Mouse (Mus musculus) heart, adult 2 months (tissue): Measurements from ENCODE around the gene Srp54a. TPM values are rescaled to one million over a fixed set of nuclear protein-coding genes. Genes with fewer than 3 reads are reported as not detected.
A peak's percentile ranks its signal among the peaks of the same experiment; 100 is the strongest.

Experiments
- DNase-seq, 2 experiments: peaks; one replicate each; pipeline ENCODE4 v3.0.0; 2021
- H3K27ac ChIP-seq: fragments of 200-600 bp; 2 replicates; pipeline ENCODE4 v1.8.1; 2022
- H3K27me3 ChIP-seq: fragments of 200-500 bp; 2 replicates; pipeline ENCODE4 v1.6.1; 2012; ENCODE audit warnings: mild to moderate bottlenecking, low read length, inconsistent platforms, mixed read lengths; ENCODE audit not compliant: control insufficient read depth, insufficient read depth
- H3K36me3 ChIP-seq: fragments of 200-500 bp; 2 replicates; pipeline ENCODE4 v1.6.1; 2012; ENCODE audit warnings: low read length, inconsistent platforms; ENCODE audit not compliant: control insufficient read depth, insufficient read depth
- H3K4me1 ChIP-seq: fragments of 200-500 bp; 2 replicates; pipeline ENCODE4 v1.6.1; 2011; ENCODE audit warnings: low read length; ENCODE audit not compliant: control insufficient read depth, insufficient read depth
- H3K4me3 ChIP-seq: fragments of 200-600 bp; 2 replicates; pipeline ENCODE4 v1.8.1; 2022
- H3K79me2 ChIP-seq: fragments of 200-500 bp; replicated peaks from 2 replicates; pipeline ENCODE4 v1.6.1; 2012; ENCODE audit warnings: mild to moderate bottlenecking, inconsistent platforms, low read length, moderate library complexity, mixed read lengths; ENCODE audit not compliant: control insufficient read depth, insufficient read depth
- H3K9ac ChIP-seq: fragments of 200-500 bp; 2 replicates; pipeline ENCODE4 v1.6.1; 2012; ENCODE audit warnings: low read depth, mild to moderate bottlenecking, control low read depth, inconsistent platforms, low read length, mixed read lengths
- CTCF ChIP-seq: fragments of 200-600 bp; IDR thresholded peaks from 2 replicates; pipeline ENCODE4 v1.8.1; 2022; ENCODE audit warnings: antibody characterized with exemption, mild to moderate bottlenecking, moderate library complexity
- EP300 ChIP-seq: fragments of 200-500 bp; IDR thresholded peaks from 2 replicates; pipeline ENCODE4 v1.6.1; 2011; ENCODE audit warnings: low read depth, low read length, control low read depth; ENCODE audit not compliant: insufficient read depth
- POLR2A ChIP-seq: fragments of 200-500 bp; IDR thresholded peaks from 2 replicates; pipeline ENCODE4 v1.6.1; 2011; ENCODE audit warnings: mild to moderate bottlenecking, low read depth, low read length, control low read depth; ENCODE audit not compliant: insufficient read depth
- WGBS: fragments of 180-500 bp; shearing (Covaris S2); methylation state at CpG from one replicate; pipeline ENCODE4 v1.1.7; 2018; 5-methylcytosine and 5-hydroxymethylcytosine counted together
- intact Hi-C: fragments of 180-260 bp; cut with DNase I; formaldehyde crosslinking; loops from one replicate; pipeline ENCODE4 v1.15.1; 2025
- polyA plus RNA-seq: library from polyadenylated mRNA; depleted of rRNA; stranded (reverse); fragments of >200 nt; gene quantifications from 2 replicates; pipeline ENCODE4 v1.2.3, GENCODE M21; 2012
- total RNA-seq, 2 experiments: library from RNA; stranded (reverse); gene quantifications; 2 replicates each; pipeline ENCODE4 v1.2.3; 2021

Srp54a gene
- total and polyA plus RNA-seq, 3 experiments = 14.7 to 99.9 (median 89.7) TPM

GRCm38 (mm10) chr12:55054551-55055241, 25.4 kb upstream of the Srp54a start:
- intact Hi-C loops = no loop called here
- H3K9ac ChIP-seq = no peak overlapping the region
- H3K79me2 ChIP-seq = no peaks in the 10 kb centered on the region
- H3K4me1 ChIP-seq = peaks cover 2% of the 10 kb centered on the region; the same call in 1 of the 2 replicates
- H3K4me3 ChIP-seq = no peak overlapping the region
- H3K36me3 ChIP-seq = peaks cover 11% of the 10 kb centered on the region
- 94% methylated on average over 2 of the region's 2 CpGs for WGBS
- H3K27ac ChIP-seq = no peak overlapping the region
- H3K27me3 ChIP-seq = no peaks in the 10 kb centered on the region
- no peak for DNase-seq
- TF ChIP-seq EP300 (no peak), POLR2A (no peak), CTCF (no peak)

GRCm38 (mm10) chr12:55056703-55057102, 23.4 kb upstream of the Srp54a start:
- H3K36me3 ChIP-seq = peaks cover 14% of the 10 kb centered on the region
- TF ChIP-seq POLR2A (no peak), EP300 (no peak), CTCF (no peak)
- no peak overlapping the region for H3K27ac ChIP-seq
- H3K79me2 ChIP-seq = no peaks in the 10 kb centered on the region
- no peak for DNase-seq
- 38% methylated on average over 2 of the region's 2 CpGs for WGBS
- peaks cover 4% of the 10 kb centered on the region; the same call in 1 of the 2 replicates for H3K4me1 ChIP-seq
- no peak overlapping the region for H3K9ac ChIP-seq
- H3K4me3 ChIP-seq = no peak overlapping the region
- intact Hi-C loops = no loop called here
- no peaks in the 10 kb centered on the region for H3K27me3 ChIP-seq

- Histone ChIP-seq H3K27me3 (no peaks in the 10 kb centered on the region), H3K4me3 (no peak overlapping the region), H3K79me2 (no peaks in the 10 kb centered on the region), H3K9ac (no peak overlapping the region), H3K4me1 (peaks cover 4% of the 10 kb centered on the region; the same call in 1 of the 2 replicates), H3K36me3 (peaks cover 14% of the 10 kb centered on the region), H3K27ac (peak overlapping the region; percentile 58)
- peak in 1 of 2 experiments; percentile 29 for DNase-seq
- intact Hi-C loops = no loop called here
- TF ChIP-seq CTCF = no peak
- no peak for TF ChIP-seq POLR2A
- no peak for TF ChIP-seq EP300
- 49% methylated on average over 6 of the region's 6 CpGs for WGBS
Measured at GRCm38 (mm10) chr12:55058865-55059615, 21.0 kb upstream of the Srp54a start.

- peaks cover 4% of the 10 kb centered on the region; the same call in 1 of the 2 replicates for H3K4me1 ChIP-seq
- no peak overlapping the region for H3K9ac ChIP-seq
- no peak for DNase-seq
- H3K4me3 ChIP-seq = no peak overlapping the region
- peaks cover 14% of the 10 kb centered on the region for H3K36me3 ChIP-seq
- H3K27me3 ChIP-seq = no peaks in the 10 kb centered on the region
- peak overlapping the region; percentile 58 for H3K27ac ChIP-seq
- no peaks in the 10 kb centered on the region for H3K79me2 ChIP-seq
- 22% methylated on average over 3 of the region's 3 CpGs for WGBS
- intact Hi-C loops = no loop called here
- no peak for TF ChIP-seq EP300
- TF ChIP-seq POLR2A = no peak
- no peak for TF ChIP-seq CTCF
Measured at GRCm38 (mm10) chr12:55059812-55060211, 20.2 kb upstream of the Srp54a start.

- DNase-seq = no peak
- TF ChIP-seq CTCF (no peak), EP300 (no peak), POLR2A (no peak)
- H3K36me3 ChIP-seq = peaks cover 14% of the 10 kb centered on the region
- intact Hi-C loops = no loop called here
- H3K79me2 ChIP-seq = no peaks in the 10 kb centered on the region
- 48% methylated on average over 6 of the region's 6 CpGs for WGBS
- peaks cover 4% of the 10 kb centered on the region; the same call in 1 of the 2 replicates for H3K4me1 ChIP-seq
- H3K27me3 ChIP-seq = no peaks in the 10 kb centered on the region
- H3K27ac ChIP-seq = no peak overlapping the region; the same call in 1 of the 2 replicates
- no peak overlapping the region for H3K4me3 ChIP-seq
- H3K9ac ChIP-seq = no peak overlapping the region
Measured at GRCm38 (mm10) chr12:55060212-55060898, 19.7 kb upstream of the Srp54a start.
